Mouse (Mus musculus) right cerebral cortex, postnatal 25 days (tissue): Measurements from ENCODE around the gene Gpr87.
"Not testable (repeated sequence)": the region's sequence is repeated elsewhere in the genome, so short reads cannot be mapped to it uniquely, and the experiment has no call there.

ENCODE experiments used
- DNase-seq: peaks from one replicate; pipeline ENCODE4 v3.0.0; 2022

The Gpr87 gene

DNA sequence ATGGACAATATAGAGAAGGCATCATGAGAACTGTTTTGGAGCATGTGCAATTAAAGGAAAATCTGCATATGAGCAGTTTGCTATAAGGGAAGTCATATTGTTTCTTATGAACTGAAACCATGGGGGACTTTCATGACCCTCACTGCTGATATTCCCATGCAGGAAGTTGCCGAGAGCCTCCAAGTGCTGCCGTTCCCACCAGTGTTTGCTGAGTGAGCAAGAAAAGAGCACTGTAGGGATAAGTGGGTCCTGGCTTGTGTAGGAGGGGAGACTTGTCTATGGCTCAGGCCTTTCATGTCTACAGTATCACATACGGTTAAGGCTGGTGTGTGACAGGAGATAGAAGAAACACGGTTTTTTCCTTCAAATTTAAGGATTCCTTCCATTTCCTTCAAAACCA is 9.2 kb downstream of the Gpr87 start:
- DNase-seq = no peak

DNA sequence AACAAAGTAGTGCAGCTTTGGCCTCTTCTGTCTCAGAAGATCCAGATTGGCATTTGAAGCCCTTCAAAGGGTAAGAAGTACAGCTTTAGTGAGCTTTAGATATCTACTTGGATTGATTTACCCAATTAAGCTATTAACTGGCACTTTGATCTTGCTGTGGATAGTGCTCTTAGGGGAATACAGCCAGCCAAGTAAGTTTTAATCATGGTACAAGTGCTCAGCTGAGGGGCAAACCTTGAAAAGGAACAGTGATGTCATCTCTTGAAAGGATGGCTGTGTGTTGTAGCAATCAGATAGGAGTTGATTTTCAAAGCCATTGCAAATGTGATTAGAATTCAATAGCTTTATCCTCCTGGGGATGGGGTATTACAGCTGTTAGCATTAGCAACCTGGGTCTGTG is 12.8 kb downstream of the Gpr87 start:
- DNase-seq = no peak

DNA sequence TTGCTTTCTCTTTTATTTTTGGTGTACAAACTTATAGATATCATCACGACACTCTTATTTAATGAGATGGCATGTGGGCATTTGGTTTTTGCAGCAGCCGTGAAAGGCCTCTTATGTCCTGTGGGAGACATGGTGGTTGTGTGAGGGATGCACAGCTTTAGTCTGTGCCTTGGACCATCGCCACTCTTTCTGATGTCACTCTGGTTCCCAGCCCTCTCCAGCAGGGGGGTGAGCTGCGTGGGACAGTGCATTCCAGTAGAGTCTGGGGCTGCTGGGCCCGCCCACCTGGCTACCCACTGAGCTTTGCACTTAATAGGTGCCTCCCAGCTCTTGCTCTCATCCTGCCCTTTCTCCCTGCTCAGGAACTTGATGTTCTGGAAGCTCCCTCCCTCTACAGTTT is 13.8 kb downstream of the Gpr87 start:
- DNase-seq = no peak

DNA sequence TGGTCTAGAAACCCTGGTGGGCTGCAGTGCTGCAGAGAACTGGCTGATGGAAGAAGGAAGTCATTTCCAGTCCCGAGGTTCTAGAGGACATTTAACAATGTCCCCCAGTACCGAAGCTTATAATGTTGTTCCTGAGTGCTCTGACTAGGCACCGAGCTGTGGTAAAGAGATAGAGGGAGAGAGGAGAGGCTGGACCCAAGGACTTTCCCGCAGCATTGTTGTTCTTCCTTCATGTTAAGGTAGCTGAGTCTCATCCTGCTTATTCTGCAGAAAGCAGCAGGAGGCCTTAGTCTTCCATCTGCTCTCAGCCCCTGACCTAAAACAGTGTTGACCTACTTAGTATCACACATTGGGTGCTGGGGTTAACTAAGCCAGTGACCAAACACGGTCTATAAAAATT is 18.0 kb downstream of the Gpr87 start:
- DNase-seq = no peak

DNA sequence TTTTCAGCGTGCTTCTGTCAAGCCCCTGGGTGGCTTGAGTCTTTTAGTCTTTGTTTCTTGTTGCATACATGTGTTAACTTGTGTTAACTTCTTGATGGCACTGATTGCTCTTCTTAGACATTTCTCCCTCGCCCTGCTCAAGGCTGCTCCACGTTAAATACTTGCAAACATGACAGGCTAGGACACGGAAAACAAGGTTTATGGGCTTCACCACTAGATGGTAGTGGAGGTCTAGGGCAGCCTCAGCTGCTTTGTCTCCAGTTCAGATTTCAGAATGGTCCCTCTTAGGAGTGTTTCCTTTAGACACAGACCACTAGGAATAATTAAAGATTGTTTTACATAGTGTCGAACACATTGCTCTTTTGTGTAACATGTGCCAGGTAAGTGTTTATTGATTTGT is 19.7 kb downstream of the Gpr87 start:
- no peak for DNase-seq

DNA sequence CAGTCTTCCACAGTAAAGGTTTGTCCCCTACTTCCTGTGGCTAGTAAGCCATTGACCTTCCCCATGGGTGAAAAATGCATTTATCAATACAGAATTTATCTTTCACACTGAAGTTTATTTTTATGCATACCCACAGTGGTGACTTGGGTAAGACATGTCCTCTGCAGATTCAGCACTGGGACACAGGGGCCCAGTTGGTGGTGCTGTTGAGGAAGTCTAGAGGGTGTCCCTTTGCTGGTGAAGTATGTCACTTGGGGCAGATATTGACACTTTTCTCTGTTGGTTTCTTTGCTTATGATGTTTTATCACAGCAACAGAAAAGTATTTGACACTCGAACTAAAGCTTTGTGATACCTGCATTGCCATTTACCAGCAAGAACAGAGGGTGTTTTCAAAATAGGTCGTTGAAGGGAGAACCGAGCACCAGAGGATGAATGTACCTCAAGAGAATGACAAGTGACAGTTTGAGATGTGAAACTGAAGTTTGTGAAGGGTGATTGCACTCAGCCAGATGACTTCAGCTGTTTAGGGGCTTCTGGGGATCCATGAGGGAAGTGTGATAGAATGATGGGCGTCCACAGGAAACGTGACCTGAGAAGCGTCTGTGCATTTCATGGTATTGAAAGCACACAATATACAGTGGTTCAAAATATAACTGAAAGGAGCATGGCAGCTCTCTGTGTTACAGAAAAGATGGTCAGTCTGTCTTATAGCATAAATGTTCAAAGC is 20.3 kb downstream of the Gpr87 start:
- DNase-seq = no peak

DNA sequence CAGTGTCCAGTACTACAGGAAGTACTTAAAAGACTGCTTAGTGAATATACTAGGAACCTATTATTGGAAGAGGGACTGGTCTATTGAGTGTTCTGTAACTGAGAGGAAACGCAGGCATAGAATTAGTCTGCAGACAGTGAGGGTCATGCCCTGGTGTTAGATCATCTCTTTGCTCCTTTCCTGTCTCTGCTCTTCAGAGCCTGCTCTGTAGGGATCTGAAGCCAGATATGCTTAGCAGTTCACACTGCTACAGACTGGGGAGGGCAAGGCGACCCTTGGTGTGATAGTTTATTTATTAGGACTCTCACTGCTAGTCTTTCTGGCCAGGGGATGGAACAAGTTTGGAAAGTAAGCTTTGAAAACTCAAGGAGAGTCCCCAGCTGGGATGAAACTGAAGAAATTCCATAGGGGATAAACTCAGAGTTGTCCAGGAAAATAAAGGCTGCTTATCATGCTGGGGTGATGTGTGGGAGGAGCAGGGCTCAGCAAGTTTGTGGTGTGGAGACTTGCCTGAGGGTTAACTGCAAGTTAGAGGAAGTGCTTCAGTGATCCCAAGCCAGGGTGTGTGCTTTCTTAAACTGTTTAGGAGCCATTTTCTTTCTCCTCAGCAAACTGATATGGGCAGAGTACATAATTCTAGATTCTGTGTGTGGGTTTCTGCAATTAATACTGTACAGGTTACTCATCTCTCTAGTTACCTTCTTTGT is 24.8 kb downstream of the Gpr87 start:
- no peak for DNase-seq

DNA sequence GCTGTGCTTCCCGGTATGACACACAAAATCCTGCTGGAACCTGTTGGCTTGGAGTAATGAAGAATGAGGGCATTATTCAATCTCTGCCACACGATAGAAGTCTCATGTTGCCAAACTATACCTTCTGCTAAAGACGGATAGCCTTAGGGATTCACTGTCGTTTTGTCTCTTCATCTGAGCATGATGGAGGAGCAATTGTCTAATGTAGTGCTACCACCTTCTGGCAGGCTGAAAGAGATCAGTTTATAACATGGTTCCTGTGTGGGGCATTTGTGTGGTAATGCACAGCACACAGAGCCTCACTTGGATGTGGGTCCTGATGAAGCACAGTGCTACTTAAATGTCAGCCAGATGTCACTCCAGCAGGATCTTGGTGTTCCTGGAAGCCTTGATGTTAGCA is 25.7 kb downstream of the Gpr87 start:
- no peak for DNase-seq

DNA sequence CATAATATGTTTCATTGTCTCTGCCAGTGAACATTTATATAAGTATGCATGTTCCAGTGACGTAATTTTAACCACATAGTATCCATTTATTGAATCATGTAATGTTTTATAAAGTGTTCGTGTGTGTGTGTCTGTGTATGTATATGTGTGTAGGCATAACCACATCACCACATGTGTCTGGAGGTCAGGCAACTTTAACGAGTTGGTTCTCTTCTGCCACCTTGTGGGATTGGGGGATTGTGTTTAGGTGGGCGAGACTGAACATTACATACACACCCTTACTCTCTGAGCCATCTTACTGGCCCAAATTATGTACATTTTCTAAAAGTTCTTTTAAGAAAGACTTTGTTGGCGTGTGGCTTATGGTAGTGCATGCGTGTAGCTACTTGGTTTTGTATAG is 26.4 kb downstream of the Gpr87 start:
- DNase-seq = no peak

DNA sequence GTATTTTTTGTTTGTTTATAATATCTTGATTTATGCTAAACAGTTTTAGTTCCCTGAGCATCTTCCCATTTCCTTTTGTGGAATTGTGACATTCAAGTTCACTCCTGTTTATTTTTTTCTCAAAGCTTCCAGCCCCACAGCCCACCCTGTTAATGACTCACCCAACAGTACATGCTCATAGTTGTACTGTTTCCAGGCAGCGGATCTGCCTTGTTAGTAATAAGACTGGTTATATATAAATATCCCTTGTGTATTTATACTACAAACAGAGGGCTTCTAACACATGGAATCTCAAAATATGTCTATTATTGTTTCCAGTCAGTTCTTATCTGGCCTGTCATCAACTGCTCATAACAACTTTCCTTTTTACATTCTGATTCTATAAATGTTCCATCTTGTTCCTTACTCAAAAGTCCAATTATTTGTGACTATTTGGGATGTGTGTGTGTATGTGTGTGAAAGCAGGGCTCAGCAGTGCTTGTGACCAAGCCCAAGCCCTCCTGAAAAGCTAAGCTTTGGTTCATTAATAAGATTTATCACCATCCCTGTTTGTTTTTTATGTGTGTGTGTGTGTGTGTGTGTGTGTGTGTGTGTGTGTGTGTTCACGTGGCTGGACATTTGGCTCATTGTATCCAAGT is 27.4 kb downstream of the Gpr87 start:
- no peak for DNase-seq

DNA sequence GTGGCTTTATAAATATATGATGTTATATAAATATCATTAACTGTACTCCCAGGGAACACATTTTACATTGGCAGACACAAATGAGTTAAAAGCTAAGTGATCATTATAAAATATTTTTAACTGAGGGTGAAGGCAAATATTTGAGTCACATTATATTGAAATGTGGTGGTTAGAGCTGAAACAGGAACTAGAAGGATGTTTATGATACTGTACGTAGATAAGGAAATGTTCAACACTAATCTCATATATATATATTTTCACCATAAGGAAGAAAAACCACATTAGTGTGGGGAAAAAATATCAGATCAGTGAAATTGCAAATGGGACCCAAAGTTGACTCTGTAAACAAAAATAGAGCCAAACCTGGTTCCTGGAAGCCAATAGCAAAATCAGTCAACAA is 34.4 kb downstream of the Gpr87 start:
- no peak for DNase-seq

DNA sequence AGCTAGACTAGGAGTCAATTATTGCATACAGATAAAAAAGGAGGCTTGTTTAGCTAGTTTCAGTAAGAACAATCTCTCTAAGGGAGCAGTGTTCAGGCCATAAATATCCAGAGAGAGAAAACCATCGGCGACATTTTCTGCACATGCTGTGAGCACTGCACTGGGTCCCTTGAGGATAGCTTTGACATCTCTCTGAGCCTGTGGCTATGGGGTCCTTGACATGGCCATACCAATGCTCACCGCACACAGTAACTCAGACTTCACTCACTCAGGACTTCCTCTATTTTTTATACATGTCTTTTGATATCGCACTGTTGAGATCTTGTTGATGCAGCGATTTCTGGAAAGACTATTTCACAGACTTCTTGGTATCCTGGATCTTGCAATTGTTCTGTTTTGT is 37.9 kb downstream of the Gpr87 start:
- no peak for DNase-seq

DNA sequence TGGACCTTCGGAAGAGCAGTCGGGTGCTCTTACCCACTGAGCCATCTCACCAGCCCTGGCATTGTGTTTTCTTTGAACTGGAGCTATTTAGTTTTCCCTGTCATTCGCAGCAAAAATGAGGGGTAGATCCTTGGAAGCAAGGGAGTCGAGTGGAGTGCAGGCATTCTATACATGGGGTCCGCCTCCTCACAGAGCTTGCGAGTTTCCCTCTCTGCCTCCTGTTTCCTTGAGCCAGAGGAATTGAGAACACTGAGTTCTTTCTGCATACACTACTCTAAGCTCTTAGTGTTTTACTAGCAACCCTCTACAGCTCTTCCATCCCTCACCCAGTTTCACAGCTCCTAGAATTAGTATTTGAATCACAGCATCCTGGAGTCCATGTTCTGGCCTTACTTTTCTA is 39.5 kb downstream of the Gpr87 start:
- no peak for DNase-seq

DNA sequence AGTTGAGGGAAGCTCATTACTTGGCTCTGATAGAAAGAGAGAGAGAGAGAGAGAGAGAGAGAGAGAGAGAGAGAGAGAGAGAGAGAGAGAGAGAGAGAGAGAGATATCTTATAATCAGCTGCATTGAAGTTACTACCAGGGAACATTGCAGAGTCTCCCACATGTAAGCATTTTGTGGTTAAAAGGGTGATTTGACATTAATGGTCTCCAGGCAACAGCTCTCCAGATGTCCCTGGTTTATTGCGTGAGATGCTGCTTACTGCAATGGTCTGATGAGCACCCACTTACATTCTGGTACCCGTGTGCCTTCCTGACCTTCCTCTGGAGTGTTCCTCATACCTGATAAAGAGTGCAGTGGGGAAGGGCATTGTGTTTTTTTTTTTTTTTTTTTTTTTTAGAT is 40.0 kb downstream of the Gpr87 start:
- DNase-seq = no peak

DNA sequence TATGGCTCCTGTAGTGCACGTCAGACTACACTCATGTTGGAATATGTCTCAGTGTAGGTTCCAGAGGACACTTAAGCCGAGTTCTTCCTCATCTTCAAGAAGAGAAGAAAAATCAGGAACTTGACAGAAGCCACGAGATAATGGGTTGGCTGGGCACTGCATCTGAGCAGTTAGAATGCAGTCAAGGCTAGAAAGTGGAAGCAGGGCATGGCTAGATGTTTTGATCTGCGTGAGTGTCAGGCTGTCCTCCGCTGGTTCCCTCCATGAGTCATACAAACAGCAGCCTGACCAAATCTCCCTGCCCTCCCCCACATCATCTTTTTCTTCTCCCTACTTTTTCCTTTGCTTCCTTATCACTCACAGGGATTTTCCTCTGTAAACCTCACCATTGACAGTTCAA is 41.5 kb downstream of the Gpr87 start, which contains the start of gene P2ry14:
Gene P2ry14, minus strand, starts transcription at position 195 of the 400 bp plus-strand sequence.
- no peak for DNase-seq

DNA sequence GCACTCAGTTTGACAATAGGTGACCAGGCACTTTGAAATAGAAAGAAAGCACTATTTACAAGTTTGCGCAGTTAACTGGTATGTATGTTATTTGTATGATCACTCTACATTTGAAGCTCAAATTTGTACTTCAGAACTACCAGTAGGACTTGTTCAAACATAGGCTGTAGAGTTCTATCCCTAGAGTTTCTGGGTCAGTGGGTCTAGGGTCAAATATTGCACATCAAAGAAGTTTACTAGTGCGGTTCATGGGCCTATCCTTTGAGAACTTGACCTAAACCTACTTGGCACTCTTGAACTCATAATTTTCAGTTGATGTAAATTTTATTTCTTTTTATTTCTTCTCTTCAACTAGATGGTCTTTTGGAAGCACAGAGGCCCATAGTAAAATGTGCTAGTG is 44.3 kb downstream of the Gpr87 start:
- DNase-seq = no peak

DNA sequence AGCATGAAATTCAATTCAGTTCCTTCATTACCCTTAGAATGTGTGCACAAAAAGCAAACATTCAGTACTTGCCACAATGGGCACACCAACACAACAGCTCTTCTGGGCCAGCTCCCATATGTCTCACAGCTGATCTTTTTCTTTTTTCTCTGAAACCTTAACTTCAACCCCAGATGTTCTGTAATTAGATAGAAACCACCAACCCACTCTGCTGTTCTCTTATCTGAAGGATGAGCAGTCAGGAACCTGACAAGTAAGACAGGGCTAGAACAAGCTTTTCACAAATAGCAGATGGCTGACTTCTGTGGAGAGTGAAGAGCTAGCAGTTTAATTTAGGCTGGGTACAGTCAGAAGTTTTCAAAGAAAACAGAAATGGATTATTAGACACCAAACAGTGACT is 45.3 kb downstream of the Gpr87 start:
- no peak for DNase-seq

DNA sequence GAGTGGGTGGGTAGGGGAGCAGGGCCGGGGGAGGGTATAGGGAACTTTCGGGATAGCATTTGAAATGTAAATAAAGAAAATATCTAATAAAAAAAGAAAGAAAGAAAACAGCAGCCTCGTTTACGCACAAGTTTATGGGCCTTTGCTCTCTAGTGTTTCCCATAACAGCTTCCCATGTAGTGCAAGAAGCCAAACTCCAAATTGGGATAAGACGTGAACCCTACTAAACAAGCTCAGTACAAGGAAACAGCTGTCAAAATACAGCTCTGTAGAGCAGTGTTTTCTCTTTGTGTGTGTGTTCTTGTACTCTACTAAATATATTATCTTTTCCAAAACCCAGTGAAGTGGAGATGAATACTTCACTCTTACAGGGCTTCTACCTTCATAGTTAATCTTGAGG is 49.7 kb downstream of the Gpr87 start:
- DNase-seq = no peak

DNA sequence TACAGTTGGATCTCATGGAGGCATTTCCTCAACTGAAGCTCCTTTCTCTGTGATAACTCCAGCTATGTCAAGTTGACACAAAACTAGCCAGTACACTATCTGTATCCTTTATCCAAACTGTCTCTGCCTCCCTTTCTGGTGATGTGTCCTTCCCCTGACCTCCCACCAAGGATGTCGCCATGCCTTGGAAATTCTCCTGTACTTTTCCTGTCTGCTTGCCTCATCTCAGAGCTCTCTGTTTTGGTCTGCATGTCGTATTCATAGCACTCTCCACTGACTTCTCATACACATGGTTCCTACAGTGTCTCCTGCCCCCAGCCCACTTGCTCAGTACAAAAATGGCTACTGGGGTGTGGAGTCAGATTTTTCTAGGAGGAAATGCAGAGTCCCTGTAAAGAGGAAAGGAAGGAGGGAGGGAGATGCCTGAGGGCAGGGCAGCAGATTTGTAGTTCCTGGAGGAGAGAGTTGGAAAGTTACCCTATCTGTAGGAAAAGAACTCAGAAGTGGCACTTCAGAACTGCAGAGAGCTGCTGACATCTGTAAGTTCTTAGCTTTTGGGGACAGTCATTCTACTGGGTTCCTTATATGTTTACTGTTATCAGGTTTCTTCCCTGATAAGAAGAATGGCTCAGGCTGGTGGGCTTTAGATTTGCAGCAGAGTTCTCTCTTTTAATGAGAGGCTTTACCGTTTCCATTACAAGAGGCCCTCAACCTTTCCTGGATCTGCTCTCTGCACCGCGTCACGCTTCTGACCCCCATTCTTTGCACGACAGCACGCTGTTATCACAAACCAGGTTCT is 53.2 kb downstream of the Gpr87 start:
- no peak for DNase-seq

DNA sequence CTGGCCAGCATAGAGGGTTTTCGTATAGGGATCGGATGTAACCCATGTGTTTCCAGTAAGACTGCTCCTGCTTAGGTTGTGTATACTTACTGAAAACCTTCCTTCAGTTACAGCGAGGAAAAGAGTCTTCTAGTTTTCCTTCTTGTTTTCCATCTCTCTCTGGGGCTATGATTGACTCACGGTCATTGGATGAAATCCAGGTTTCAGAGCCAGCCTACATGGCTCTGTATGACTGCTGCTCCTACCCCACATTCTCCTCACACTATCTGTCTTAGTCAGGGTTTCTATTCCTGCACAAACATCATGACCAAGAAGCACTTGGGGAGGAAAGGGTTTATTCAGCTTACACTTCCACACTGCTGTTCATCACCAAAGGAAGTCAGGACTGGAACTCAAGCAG is 54.0 kb downstream of the Gpr87 start:
- not testable (repeated sequence) for DNase-seq

DNA sequence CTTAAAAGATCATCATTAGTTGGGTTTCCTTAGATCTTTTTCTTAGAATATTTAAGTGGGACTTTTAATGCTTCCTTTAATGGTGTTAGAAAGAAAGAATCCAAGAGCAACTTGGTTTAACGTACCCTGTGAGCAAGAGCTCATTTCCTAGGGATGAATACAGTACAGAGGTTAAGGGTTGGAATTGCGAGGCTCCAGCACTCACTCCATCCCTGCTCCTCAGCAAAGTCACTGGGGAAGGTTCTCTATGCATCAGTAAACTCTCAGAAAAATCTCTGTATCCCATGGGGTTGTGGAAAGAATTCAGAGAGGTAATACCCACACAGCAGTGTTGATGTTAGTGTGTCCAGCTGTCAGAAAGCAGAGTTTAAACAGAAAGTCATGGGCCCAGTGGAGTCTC is 54.8 kb downstream of the Gpr87 start:
- no peak for DNase-seq

DNA sequence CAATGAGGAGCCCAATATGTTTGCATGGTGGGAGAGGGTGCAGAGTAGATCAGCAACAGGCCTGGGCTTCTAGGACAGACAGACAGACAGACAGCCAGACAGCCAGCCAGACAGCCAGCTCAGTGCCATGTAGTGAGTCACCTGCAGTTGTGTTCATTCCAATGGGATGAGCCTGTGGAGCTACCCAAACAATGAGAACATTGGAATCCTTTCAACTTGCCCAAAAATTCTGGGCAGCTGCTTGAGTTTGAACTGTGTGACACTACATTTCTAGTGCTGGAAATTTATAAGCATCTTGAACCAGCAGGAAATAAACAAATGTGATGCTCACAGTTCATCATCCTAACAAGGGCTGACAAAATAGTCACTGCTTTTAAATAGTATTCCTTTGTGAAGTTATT is 55.3 kb downstream of the Gpr87 start:
- no peak for DNase-seq

DNA sequence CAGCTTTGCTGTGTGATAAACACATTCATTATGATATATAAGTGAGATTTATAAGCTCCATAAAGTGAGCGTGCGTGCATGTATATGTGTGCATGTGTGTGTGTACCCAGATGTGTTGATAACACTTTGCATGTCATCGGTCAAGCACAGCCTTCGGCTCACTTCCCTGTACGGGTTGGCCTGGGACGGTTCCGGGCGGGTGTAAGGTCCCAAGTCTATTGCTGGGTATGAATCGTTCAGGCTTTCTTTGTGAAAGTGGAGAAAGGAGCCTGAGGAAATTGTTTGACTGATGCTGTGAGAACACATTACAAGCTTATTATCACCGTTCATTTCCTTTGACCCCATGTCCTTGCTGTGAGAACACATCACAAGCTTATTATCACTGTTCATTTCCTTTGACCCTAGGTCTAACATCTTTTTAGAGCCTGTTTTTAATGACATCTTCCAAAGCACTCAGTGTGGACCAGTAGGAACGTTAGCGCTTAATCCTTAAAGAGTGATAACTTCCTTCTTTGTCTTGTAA is 55.9 kb downstream of the Gpr87 start:
- DNase-seq = no peak
